Mouse (Mus musculus): ENCODE measurements at regions not wholly inside any gene's neighbourhood (a gene's known extent, or its start where the extent isn't known, plus 50 kb on each side); places are given as distances from the start of the nearest gene placed in this dataset.
"Not testable (repeated sequence)": the region's sequence is repeated elsewhere in the genome, so short reads cannot be mapped to it uniquely, and the experiment has no call there.

GRCm38 (mm10) chr5:40441239-40441638 is 686.0 kb upstream of the Hs3st1 start:
- DNase-seq = no peak
- intact Hi-C loops (cut with DNase I; ENCODE audit: low total_unique reads) = no loop called here

DNA sequence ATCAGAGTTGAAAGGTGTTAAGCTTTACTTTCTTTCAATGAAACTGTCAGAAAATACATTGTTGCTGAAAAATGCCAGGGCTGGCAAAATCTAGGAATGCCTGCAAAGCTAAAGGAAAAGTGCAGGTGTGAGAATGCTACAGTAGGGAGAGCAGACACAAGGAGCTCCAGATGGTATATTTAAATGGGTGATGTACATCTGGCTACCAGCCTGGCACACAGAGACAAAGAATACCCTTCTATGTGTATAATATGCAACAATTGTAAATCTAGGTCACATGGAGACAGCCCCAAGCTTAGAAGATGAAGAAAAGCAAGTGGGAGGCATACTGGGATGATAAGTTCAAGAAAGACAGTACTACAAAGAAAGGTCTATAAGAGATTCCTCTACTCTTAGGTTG is 647.4 kb upstream of the Hs3st1 start:
- no peak for DNase-seq
- intact Hi-C loops (cut with DNase I; ENCODE audit: low total_unique reads) = no loop called here

- intact Hi-C loops (cut with DNase I; ENCODE audit: low total_unique reads) = no loop called here
- no peak for DNase-seq
Observed at GRCm38 (mm10) chr5:40394798-40395197, 639.5 kb upstream of the Hs3st1 start.

- intact Hi-C loops (cut with DNase I; ENCODE audit: low total_unique reads) = no loop called here
- no peak for DNase-seq
Observed at GRCm38 (mm10) chr5:40389591-40389990, 634.3 kb upstream of the Hs3st1 start.

GRCm38 (mm10) chr5:40366956-40367355 is 611.7 kb upstream of the Hs3st1 start:
- intact Hi-C loops (cut with DNase I; ENCODE audit: low total_unique reads) = no loop called here
- no peak for DNase-seq

GRCm38 (mm10) chr5:40331237-40331636 is 576.0 kb upstream of the Hs3st1 start:
- intact Hi-C loops (cut with DNase I; ENCODE audit: low total_unique reads) = no loop called here

GRCm38 (mm10) chr5:40308510-40308909 is 553.2 kb upstream of the Hs3st1 start:
- intact Hi-C loops (cut with DNase I; ENCODE audit: low total_unique reads) = no loop called here
- DNase-seq = no peak

More at GRCm38 (mm10) chr5:40331237-40331636, 576.0 kb upstream of the Hs3st1 start:
- no peak for DNase-seq

DNA sequence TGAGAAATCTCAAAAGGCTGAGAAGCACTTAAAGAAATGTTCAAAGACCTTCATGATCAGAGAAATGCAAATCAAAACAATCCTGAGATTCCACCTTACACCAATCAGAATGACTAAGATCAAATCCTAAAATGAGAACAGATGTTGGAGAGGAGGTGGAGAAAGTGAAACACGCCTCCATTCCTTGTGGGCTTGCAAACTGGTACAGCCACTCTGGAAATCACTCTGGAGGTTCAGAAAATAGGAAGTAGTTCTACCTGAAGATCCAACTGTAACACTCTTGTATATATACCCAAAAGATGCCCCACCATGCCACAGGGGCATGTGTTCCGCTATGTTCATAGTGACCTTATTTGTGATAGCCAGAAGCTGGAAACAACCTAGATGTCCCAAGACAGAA is 549.5 kb upstream of the Hs3st1 start:
- DNase-seq; intact Hi-C loops (cut with DNase I; ENCODE audit: low total_unique reads): not testable (repeated sequence)

DNA sequence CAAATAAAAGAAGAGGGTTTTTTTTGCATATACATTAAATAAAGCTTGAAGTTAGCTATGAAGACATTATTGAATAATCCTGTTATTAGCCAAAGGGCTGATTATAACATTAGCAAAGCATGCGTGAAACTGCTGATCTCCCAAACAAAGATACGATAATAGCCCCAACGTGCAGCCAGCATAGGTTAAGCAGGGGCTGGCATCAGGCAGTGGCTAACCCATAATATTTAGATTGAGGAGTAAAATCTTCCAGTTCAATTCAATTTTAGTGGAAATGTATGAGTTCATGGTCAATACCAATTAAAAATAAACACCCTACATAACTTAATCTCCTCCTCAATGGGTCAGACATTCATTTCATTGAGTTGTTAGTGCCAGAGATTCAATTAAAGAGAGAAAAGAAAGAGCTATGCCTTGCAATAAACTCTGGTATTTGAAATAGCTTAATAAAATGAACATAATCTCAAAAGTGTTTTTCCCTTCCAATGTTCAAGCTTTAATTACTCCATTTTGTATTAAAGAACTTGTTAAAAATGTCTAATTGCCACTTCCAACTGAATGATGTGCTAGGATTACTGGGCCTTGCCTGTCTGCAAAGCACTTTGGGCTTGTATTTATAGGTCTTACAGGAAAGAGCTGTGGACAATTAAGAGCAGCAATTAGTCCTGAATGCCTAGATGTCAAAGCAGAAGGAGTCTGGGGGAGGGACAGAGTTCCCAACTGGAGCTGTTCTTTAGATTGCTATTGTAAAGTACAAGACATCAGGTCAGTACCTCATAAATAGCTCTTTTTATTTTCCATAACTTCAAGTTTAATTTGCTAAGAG is 539.8 kb upstream of the Hs3st1 start:
- no peak for DNase-seq
- intact Hi-C loops (cut with DNase I; ENCODE audit: low total_unique reads) = no loop called here

GRCm38 (mm10) chr5:40282330-40282729 is 527.1 kb upstream of the Hs3st1 start:
- intact Hi-C loops (cut with DNase I; ENCODE audit: low total_unique reads) = loop anchor here (10.0 kb wide), 1 partner anchor 672 kb away; no protein-coding TSS in a partner anchor
- no peak for DNase-seq

GRCm38 (mm10) chr5:40246664-40247063 is 491.4 kb upstream of the Hs3st1 start:
- no peak for DNase-seq
- intact Hi-C loops (cut with DNase I; ENCODE audit: low total_unique reads) = no loop called here
